Mouse (Mus musculus): ENCODE results near the gene Grm3.

Gene Grm3

GRCm38 (mm10) chr5:9724956-9725600 is at the start of gene Grm3:
Gene Grm3, minus strand, starts transcription at chr5:9725170.
- no peak for DNase-seq (ENCODE audit: low read depth)

GRCm38 (mm10) chr5:9755751-9756150 is 30.8 kb upstream of the Grm3 start:
- no peak for DNase-seq (ENCODE audit: low read depth)

GRCm38 (mm10) chr5:9748184-9748583 is 23.2 kb upstream of the Grm3 start:
- DNase-seq (ENCODE audit: low read depth), result no peak

GRCm38 (mm10) chr5:9744120-9744519 is 19.1 kb upstream of the Grm3 start:
- no peak for DNase-seq (ENCODE audit: low read depth)

GRCm38 (mm10) chr5:9725601-9726268 is 765 bp upstream of the Grm3 start:
- no peak for DNase-seq (ENCODE audit: low read depth)

GRCm38 (mm10) chr5:9724287-9724955 is 549 bp downstream of the Grm3 start:
- no peak for DNase-seq (ENCODE audit: low read depth)

- no peak for DNase-seq (ENCODE audit: low read depth)
These were observed 3.8 kb downstream of the Grm3 start for GRCm38 (mm10) chr5:9721136-9721535.

- DNase-seq (ENCODE audit: low read depth), result no peak
These were observed 8.7 kb downstream of the Grm3 start for GRCm38 (mm10) chr5:9716295-9716694.

GRCm38 (mm10) chr5:9707096-9707495 is 17.9 kb downstream of the Grm3 start:
- no peak for DNase-seq (ENCODE audit: low read depth)

GRCm38 (mm10) chr5:9703385-9704009 is 21.5 kb downstream of the Grm3 start:
- DNase-seq (ENCODE audit: low read depth), result no peak

GRCm38 (mm10) chr5:9702656-9703384 is 22.1 kb downstream of the Grm3 start:
- no peak for DNase-seq (ENCODE audit: low read depth)

- no peak for DNase-seq (ENCODE audit: low read depth)
These were observed 32.6 kb downstream of the Grm3 start for GRCm38 (mm10) chr5:9692333-9692732.

- DNase-seq (ENCODE audit: low read depth), result no peak
These were observed 34.2 kb downstream of the Grm3 start for GRCm38 (mm10) chr5:9690599-9691242.

- no peak for DNase-seq (ENCODE audit: low read depth)
These were observed 34.8 kb downstream of the Grm3 start for GRCm38 (mm10) chr5:9690192-9690591.

- no peak for DNase-seq (ENCODE audit: low read depth)
These were observed 41.8 kb downstream of the Grm3 start for GRCm38 (mm10) chr5:9683204-9683603.

- DNase-seq (ENCODE audit: low read depth), result no peak
These were observed 56.0 kb downstream of the Grm3 start for GRCm38 (mm10) chr5:9669002-9669401.

- DNase-seq (ENCODE audit: low read depth), result no peak
These were observed 61.6 kb downstream of the Grm3 start for GRCm38 (mm10) chr5:9663416-9663815.

- DNase-seq (ENCODE audit: low read depth), result no peak
These were observed 62.9 kb downstream of the Grm3 start for GRCm38 (mm10) chr5:9661870-9662589.

GRCm38 (mm10) chr5:9638612-9639011 is 86.4 kb downstream of the Grm3 start:
- DNase-seq (ENCODE audit: low read depth), result no peak

GRCm38 (mm10) chr5:9627220-9627619 is 97.8 kb downstream of the Grm3 start:
- DNase-seq (ENCODE audit: low read depth), result peak; percentile 2

GRCm38 (mm10) chr5:9624396-9624795 is 100.6 kb downstream of the Grm3 start:
- DNase-seq (ENCODE audit: low read depth), result no peak
